Mouse (Mus musculus) 3134 (cell line): ENCODE data around the gene Sympk.

Source experiments
- DNase-seq: peaks from one replicate; pipeline ENCODE4 v3.0.0-alpha.2; 2011; ENCODE audit warnings: low spot score; ENCODE audit not compliant: insufficient read length; ENCODE audit errors: extremely low read depth

Gene Sympk

GRCm38 (mm10) chr7:19080451-19080950 is 56.3 kb downstream of the Sympk start:
- no peak for DNase-seq

- no peak for DNase-seq
These were observed 58.0 kb downstream of the Sympk start for GRCm38 (mm10) chr7:19082171-19082570.

GRCm38 (mm10) chr7:19083096-19083495 is 58.9 kb downstream of the Sympk start:
- DNase-seq, result peak; percentile 44

- DNase-seq, result peak; percentile 76
These were observed 59.5 kb downstream of the Sympk start, which contains the start of gene Dmpk for GRCm38 (mm10) chr7:19083701-19084100. Gene Dmpk, plus strand, starts transcription at chr7:19083849.

GRCm38 (mm10) chr7:19084277-19084771 is 60.1 kb downstream of the Sympk start:
- peak; percentile 78 for DNase-seq

- DNase-seq, result peak; percentile 46
These were observed 60.8 kb downstream of the Sympk start for GRCm38 (mm10) chr7:19084921-19085473.

- DNase-seq, result no peak
These were observed 61.3 kb downstream of the Sympk start for GRCm38 (mm10) chr7:19085495-19085894.

- DNase-seq, result peak; percentile 94
These were observed 61.9 kb downstream of the Sympk start for GRCm38 (mm10) chr7:19086042-19086441.

- no peak for DNase-seq
These were observed 62.6 kb downstream of the Sympk start for GRCm38 (mm10) chr7:19086760-19087159.

- peak; percentile 51 for DNase-seq
These were observed 64.6 kb downstream of the Sympk start for GRCm38 (mm10) chr7:19088813-19089212.

GRCm38 (mm10) chr7:19091913-19092312 is 67.7 kb downstream of the Sympk start:
- no peak for DNase-seq

- no peak for DNase-seq
These were observed 68.4 kb downstream of the Sympk start for GRCm38 (mm10) chr7:19092381-19093173.

GRCm38 (mm10) chr7:19093174-19093521 is 69.0 kb downstream of the Sympk start:
- peak; percentile 76 for DNase-seq

- DNase-seq, result peak; percentile 96
These were observed 69.6 kb downstream of the Sympk start for GRCm38 (mm10) chr7:19093537-19094385.

- no peak for DNase-seq
These were observed 70.3 kb downstream of the Sympk start, which contains the start of gene Six5 for GRCm38 (mm10) chr7:19094471-19094825. Gene Six5, plus strand, starts transcription at chr7:19094594.

- peak; percentile 79 for DNase-seq
These were observed 70.9 kb downstream of the Sympk start for GRCm38 (mm10) chr7:19094826-19095750.

- DNase-seq, result peak; percentile 84
These were observed 71.6 kb downstream of the Sympk start for GRCm38 (mm10) chr7:19095751-19096110.

GRCm38 (mm10) chr7:19096421-19096976 is 72.3 kb downstream of the Sympk start:
- DNase-seq, result no peak

- no peak for DNase-seq
These were observed 73.0 kb downstream of the Sympk start for GRCm38 (mm10) chr7:19097217-19097616.

GRCm38 (mm10) chr7:19097863-19098262 is 73.7 kb downstream of the Sympk start:
- no peak for DNase-seq
